Mouse (Mus musculus) heart, postnatal 0 days (tissue): ENCODE results near the gene Btbd3.

ENCODE experiments used
- CTCF ChIP-seq: IDR thresholded peaks from 2 replicates; pipeline ENCODE4 v1.5.1; 2016; ENCODE audit warnings: antibody characterized with exemption, control low read depth, low read depth
- EP300 ChIP-seq: IDR thresholded peaks from 2 replicates; pipeline ENCODE4 v1.6.1; 2016; ENCODE audit warnings: antibody characterized with exemption, low read depth

- TF ChIP-seq CTCF (no peak; the same call in 1 of the 2 replicates), EP300 (no peak)
These were observed 21.7 kb downstream of the Btbd3 start for GRCm38 (mm10) chr2:138277842-138278691.
